Comparison of ENCODE assay signal across 8 mouse cellular contexts in genomic region chr14:119852139-119852538, GRCm38 (mm10).
A peak's percentile ranks its signal among the peaks of the same experiment; 100 is the strongest.
DNase-seq lines count a peak whose midpoint lies in the region; ATAC-seq and TF ChIP-seq lines count a peak whose summit lies in the region.
"Had no signal": no experiment of that assay in that cellular context is flagged by ENCODE, and none has a peak within 500 bp of the region (broad histone marks: within the 10 kb centered on the region; RNA-seq: fewer than 3 reads in every experiment).

No protein-coding gene starts in this region.

- H3K27me3 ChIP-seq in kidney, adult 2 months (replicated peaks; ENCODE audit: control insufficient read depth, insufficient read depth, low read length): no peaks in the 10 kb centered on the region
- H3K27me3 ChIP-seq in neural tube, embryonic 13.5 days: 0 out of 2 replicates have a peak, but pooled peaks cover 6% of the 10 kb centered on the region
- no peaks in the 10 kb centered on the region for H3K27me3 ChIP-seq in liver, embryonic 12.5 days (replicated peaks)
- H3K27me3 ChIP-seq: megakaryocyte, embryonic 14.5 days had no signal

- H3K9me3 ChIP-seq in neural tube, embryonic 13.5 days: no peaks in the 10 kb centered on the region
- no peaks in the 10 kb centered on the region for H3K9me3 ChIP-seq in liver, embryonic 12.5 days (replicated peaks)

- peak overlapping the region; percentile 18; the same call in 1 of the 2 replicates for H3K9ac ChIP-seq in neural tube, embryonic 13.5 days
- no peak overlapping the region for H3K9ac ChIP-seq in liver, embryonic 12.5 days

- DNase-seq in left cerebral cortex, postnatal 36 days (ENCODE audit: low spot score in 2 of 2): peak; percentile 27 to 44
- no peak for DNase-seq in left cerebral cortex, postnatal 14 days (ENCODE audit: low spot score in 2 of 2)
- peak; percentile 59 to 68 for DNase-seq in cerebellum, postnatal 10 days
- peak; percentile 10 for DNase-seq in kidney, adult 2 months
- DNase-seq in lung, adult 2 months: no peak

- ATAC-seq in neural tube, embryonic 13.5 days (ENCODE audit: low read depth): peak; percentile 59
- ATAC-seq in liver, embryonic 12.5 days: no peak

- no peaks in the 10 kb centered on the region for H3K4me1 ChIP-seq in kidney, adult 2 months (ENCODE audit: control insufficient read depth, insufficient read depth, low read length)
- H3K4me1 ChIP-seq in neural tube, embryonic 13.5 days (replicated peaks): peaks cover 31% of the 10 kb centered on the region
- H3K4me1 ChIP-seq in liver, embryonic 12.5 days: no peaks in the 10 kb centered on the region
- no peaks in the 10 kb centered on the region for H3K4me1 ChIP-seq in lung, adult 2 months (ENCODE audit: control insufficient read depth, insufficient read depth, low read length)
- H3K4me1 ChIP-seq: megakaryocyte, embryonic 14.5 days had no signal

- peak overlapping the region; percentile 37 for H3K4me2 ChIP-seq in neural tube, embryonic 13.5 days
- H3K4me2 ChIP-seq in liver, embryonic 12.5 days: no peak overlapping the region

- no peaks in the 10 kb centered on the region for H3K36me3 ChIP-seq in kidney, adult 2 months (ENCODE audit: control insufficient read depth, insufficient read depth, low read length)
- H3K36me3 ChIP-seq in neural tube, embryonic 13.5 days: no peaks in the 10 kb centered on the region
- no peaks in the 10 kb centered on the region for H3K36me3 ChIP-seq in liver, embryonic 12.5 days

- no peak for TF ChIP-seq CTCF in kidney, adult 2 months (conservative IDR thresholded peaks at IDR 0.05; ENCODE audit: insufficient read depth, insufficient read length, low read depth, low read length)
- no peak for TF ChIP-seq CTCF in lung, adult 2 months (IDR thresholded peaks at IDR 0.05; ENCODE audit: insufficient read depth, low read length)

- intact Hi-C loops in left cerebral cortex, postnatal 36 days (cut with DNase I): loop anchor here (5.0 kb wide), 3 partner anchors 155 to 755 kb away; partner anchors contain the start of genes Hs6st3 and Uggt2
- intact Hi-C loops in left cerebral cortex, postnatal 14 days (cut with DNase I): loop anchor here (5.0 to 10.0 kb wide), 2 partner anchors 740 to 817 kb away; no protein-coding TSS in a partner anchor

- no peak overlapping the region for H3K4me3 ChIP-seq in kidney, adult 2 months (ENCODE audit: insufficient read depth, low read depth, low read length)
- H3K4me3 ChIP-seq in neural tube, embryonic 13.5 days: no peak overlapping the region
- H3K4me3 ChIP-seq in liver, embryonic 12.5 days: no peak overlapping the region
- no peak overlapping the region for H3K4me3 ChIP-seq in lung, adult 2 months (replicated peaks; ENCODE audit: extremely low read depth, low read depth, low read length)
- H3K4me3 ChIP-seq: megakaryocyte, embryonic 14.5 days had no signal

- no peak for TF ChIP-seq POLR2A in kidney, adult 2 months (IDR thresholded peaks at IDR 0.05; ENCODE audit: low read depth, low read length)
- TF ChIP-seq POLR2A in lung, adult 2 months (IDR thresholded peaks at IDR 0.05; ENCODE audit: borderline replicate concordance, extremely low read depth, low read depth, low read length): no peak

- WGBS in kidney, adult 2 months: 14% methylated on average over 5 of the region's 5 CpGs
- 9% methylated on average over 5 of the region's 5 CpGs for WGBS in neural tube, embryonic 13.5 days
- WGBS in liver, embryonic 12.5 days (ENCODE audit: insufficient replicate concordance): 31% methylated on average over 5 of the region's 5 CpGs
- 16% methylated on average over 5 of the region's 5 CpGs for WGBS in lung, adult 2 months

- H3K27ac ChIP-seq in kidney, adult 2 months (ENCODE audit: insufficient read depth, low read depth, low read length): no peak overlapping the region
- H3K27ac ChIP-seq in neural tube, embryonic 13.5 days (replicated peaks): peak overlapping the region; percentile 55; the same call in 1 of the 2 replicates
- no peak overlapping the region for H3K27ac ChIP-seq in liver, embryonic 12.5 days

Comparison
In these comparisons a context has a peak if more than half of its experiments do, and no peak if none do; other contexts are left out.
1. DNase-seq: peak in left cerebral cortex, postnatal 36 days (2 of 2), cerebellum, postnatal 10 days (2 of 2) and kidney, adult 2 months (single experiment); none in left cerebral cortex, postnatal 14 days (0 of 2) and lung, adult 2 months (single experiment).